Mouse (Mus musculus): Measurements from ENCODE around the gene Sugt1. TPM values are rescaled to one million over a fixed set of nuclear protein-coding genes. Genes with fewer than 3 reads are reported as not detected.
A peak's percentile ranks its signal among the peaks of the same experiment; 100 is the strongest.

Sugt1 gene
- polyA plus RNA-seq (2016; fragmentation: Nextera tagmentation; extraction: Ambion mirVana), result 146 and 161 TPM in 2 replicates

- WGBS, result under 1% methylated on average over 60 of the region's 60 CpGs
- peaks cover 32% of the 10 kb centered on the region for H3K4me1 ChIP-seq
- DNase-seq (ENCODE audit: low spot score), result peak; percentile 96
- no peaks in the 10 kb centered on the region for H3K27me3 ChIP-seq (ENCODE audit: low read depth, poor library complexity, severe bottlenecking)
- H3K27ac ChIP-seq (replicated peaks), result peak within 1 kb of the TSS; percentile 97
- H3K4me3 ChIP-seq, result peak within 1 kb of the TSS; percentile 78
- H3K36me3 ChIP-seq, result peaks cover 28% of the 10 kb centered on the region
- H3K9me3 ChIP-seq (replicated peaks), result no peaks in the 10 kb centered on the region
Measured at GRCm38 (mm10) chr14:79587139-79587851, at the start of gene Sugt1. Sugt1 (plus strand) TSS chr14:79587691.

GRCm38 (mm10) chr14:79537921-79538320, 49.6 kb upstream of the Sugt1 start:
- Histone ChIP-seq H3K4me3 (no peak overlapping the region), H3K27ac (replicated peaks) (no peak overlapping the region), H3K27me3 (ENCODE audit: low read depth, poor library complexity, severe bottlenecking) (no peaks in the 10 kb centered on the region), H3K36me3 (no peaks in the 10 kb centered on the region), H3K9me3 (replicated peaks) (no peaks in the 10 kb centered on the region), H3K4me1 (no peaks in the 10 kb centered on the region)
- DNase-seq (ENCODE audit: low spot score), result no peak

GRCm38 (mm10) chr14:79541606-79542005, 45.9 kb upstream of the Sugt1 start:
- DNase-seq (ENCODE audit: low spot score), result no peak
- Histone ChIP-seq H3K27ac (replicated peaks) (no peak overlapping the region), H3K4me3 (no peak overlapping the region), H3K9me3 (replicated peaks) (no peaks in the 10 kb centered on the region), H3K4me1 (no peaks in the 10 kb centered on the region), H3K27me3 (ENCODE audit: low read depth, poor library complexity, severe bottlenecking) (no peaks in the 10 kb centered on the region), H3K36me3 (no peaks in the 10 kb centered on the region)

GRCm38 (mm10) chr14:79549343-79549742, 38.1 kb upstream of the Sugt1 start:
- Histone ChIP-seq H3K27ac (replicated peaks) (no peak overlapping the region), H3K4me1 (no peaks in the 10 kb centered on the region), H3K27me3 (ENCODE audit: low read depth, poor library complexity, severe bottlenecking) (no peaks in the 10 kb centered on the region), H3K9me3 (replicated peaks) (no peaks in the 10 kb centered on the region), H3K36me3 (no peaks in the 10 kb centered on the region), H3K4me3 (no peak overlapping the region)
- WGBS, result 90% methylated on average over 7 of the region's 7 CpGs
- DNase-seq (ENCODE audit: low spot score), result no peak

- H3K4me3 ChIP-seq, result no peak overlapping the region
- no peak overlapping the region for H3K27ac ChIP-seq (replicated peaks)
- H3K27me3 ChIP-seq (ENCODE audit: low read depth, poor library complexity, severe bottlenecking), result no peaks in the 10 kb centered on the region
- WGBS, result 89% methylated on average over 2 of the region's 2 CpGs
- H3K36me3 ChIP-seq, result no peaks in the 10 kb centered on the region
- no peaks in the 10 kb centered on the region for H3K4me1 ChIP-seq
- H3K9me3 ChIP-seq (replicated peaks), result no peaks in the 10 kb centered on the region
- DNase-seq (ENCODE audit: low spot score), result no peak
Measured at GRCm38 (mm10) chr14:79551929-79552328, 35.6 kb upstream of the Sugt1 start.

GRCm38 (mm10) chr14:79552854-79553253, 34.6 kb upstream of the Sugt1 start:
- Histone ChIP-seq H3K27ac (replicated peaks) (no peak overlapping the region), H3K36me3 (no peaks in the 10 kb centered on the region), H3K9me3 (replicated peaks) (no peaks in the 10 kb centered on the region), H3K4me3 (no peak overlapping the region), H3K27me3 (ENCODE audit: low read depth, poor library complexity, severe bottlenecking) (no peaks in the 10 kb centered on the region), H3K4me1 (no peaks in the 10 kb centered on the region)
- no peak for DNase-seq (ENCODE audit: low spot score)
- 83% methylated on average over 1 of the region's 1 CpGs for WGBS

GRCm38 (mm10) chr14:79557796-79558195, 29.7 kb upstream of the Sugt1 start:
- Histone ChIP-seq H3K4me3 (no peak overlapping the region), H3K27ac (replicated peaks) (no peak overlapping the region), H3K9me3 (replicated peaks) (no peaks in the 10 kb centered on the region), H3K4me1 (no peaks in the 10 kb centered on the region), H3K36me3 (peaks cover 7% of the 10 kb centered on the region; the same call in 1 of the 2 replicates), H3K27me3 (ENCODE audit: low read depth, poor library complexity, severe bottlenecking) (no peaks in the 10 kb centered on the region)
- no peak for DNase-seq (ENCODE audit: low spot score)
- 91% methylated on average over 1 of the region's 1 CpGs for WGBS

- Histone ChIP-seq H3K36me3 (peaks cover 7% of the 10 kb centered on the region; the same call in 1 of the 2 replicates), H3K9me3 (replicated peaks) (no peaks in the 10 kb centered on the region), H3K4me3 (no peak overlapping the region), H3K4me1 (no peaks in the 10 kb centered on the region), H3K27ac (replicated peaks) (no peak overlapping the region), H3K27me3 (ENCODE audit: low read depth, poor library complexity, severe bottlenecking) (no peaks in the 10 kb centered on the region)
- peak; percentile 37 for DNase-seq (ENCODE audit: low spot score)
- WGBS, result 22% methylated on average over 5 of the region's 5 CpGs
Measured at GRCm38 (mm10) chr14:79562745-79563144, 24.7 kb upstream of the Sugt1 start.

- Histone ChIP-seq H3K9me3 (replicated peaks) (no peaks in the 10 kb centered on the region), H3K27me3 (ENCODE audit: low read depth, poor library complexity, severe bottlenecking) (no peaks in the 10 kb centered on the region), H3K36me3 (peaks cover 7% of the 10 kb centered on the region; the same call in 1 of the 2 replicates), H3K4me3 (no peak overlapping the region), H3K27ac (replicated peaks) (no peak overlapping the region), H3K4me1 (no peaks in the 10 kb centered on the region)
- no peak for DNase-seq (ENCODE audit: low spot score)
- WGBS, result 54% methylated on average over 6 of the region's 6 CpGs
Measured at GRCm38 (mm10) chr14:79564784-79565183, 22.7 kb upstream of the Sugt1 start.

- Histone ChIP-seq H3K4me3 (no peak overlapping the region), H3K4me1 (no peaks in the 10 kb centered on the region), H3K36me3 (peaks cover 5% of the 10 kb centered on the region), H3K27ac (replicated peaks) (no peak overlapping the region), H3K27me3 (ENCODE audit: low read depth, poor library complexity, severe bottlenecking) (no peaks in the 10 kb centered on the region), H3K9me3 (replicated peaks) (no peaks in the 10 kb centered on the region)
- 90% methylated on average over 13 of the region's 13 CpGs for WGBS
- DNase-seq (ENCODE audit: low spot score), result no peak
Measured at GRCm38 (mm10) chr14:79573482-79574191, 13.9 kb upstream of the Sugt1 start.

- no peaks in the 10 kb centered on the region for H3K27me3 ChIP-seq (ENCODE audit: low read depth, poor library complexity, severe bottlenecking)
- WGBS, result 88% methylated on average over 1 of the region's 1 CpGs
Measured at GRCm38 (mm10) chr14:79574361-79574760, 13.1 kb upstream of the Sugt1 start.

GRCm38 (mm10) chr14:79583526-79584245, 3.8 kb upstream of the Sugt1 start:
- 85% methylated on average over 5 of the region's 5 CpGs for WGBS

More at GRCm38 (mm10) chr14:79574361-79574760, 13.1 kb upstream of the Sugt1 start:
- no peak for DNase-seq (ENCODE audit: low spot score)
- no peaks in the 10 kb centered on the region for H3K9me3 ChIP-seq (replicated peaks)
- no peaks in the 10 kb centered on the region for H3K4me1 ChIP-seq
- H3K36me3 ChIP-seq, result peaks cover 5% of the 10 kb centered on the region
- no peak overlapping the region for H3K27ac ChIP-seq (replicated peaks)
- H3K4me3 ChIP-seq, result no peak overlapping the region

More at GRCm38 (mm10) chr14:79583526-79584245, 3.8 kb upstream of the Sugt1 start:
- Histone ChIP-seq H3K27me3 (ENCODE audit: low read depth, poor library complexity, severe bottlenecking) (no peaks in the 10 kb centered on the region), H3K9me3 (replicated peaks) (no peaks in the 10 kb centered on the region), H3K36me3 (no peaks in the 10 kb centered on the region; the same call in 1 of the 2 replicates), H3K27ac (replicated peaks) (no peak overlapping the region), H3K4me1 (peaks cover 19% of the 10 kb centered on the region), H3K4me3 (no peak overlapping the region)
- no peak for DNase-seq (ENCODE audit: low spot score)

All from midbrain, embryonic 10.5 days (tissue).